Mouse (Mus musculus): ENCODE data around the gene Lpcat2. TPM values are rescaled to one million over a fixed set of nuclear protein-coding genes. Genes with fewer than 3 reads are reported as not detected.

Gene Lpcat2
- polyA plus RNA-seq, 1 experiment from 2014 or later, result 10.9 TPM

DNA sequence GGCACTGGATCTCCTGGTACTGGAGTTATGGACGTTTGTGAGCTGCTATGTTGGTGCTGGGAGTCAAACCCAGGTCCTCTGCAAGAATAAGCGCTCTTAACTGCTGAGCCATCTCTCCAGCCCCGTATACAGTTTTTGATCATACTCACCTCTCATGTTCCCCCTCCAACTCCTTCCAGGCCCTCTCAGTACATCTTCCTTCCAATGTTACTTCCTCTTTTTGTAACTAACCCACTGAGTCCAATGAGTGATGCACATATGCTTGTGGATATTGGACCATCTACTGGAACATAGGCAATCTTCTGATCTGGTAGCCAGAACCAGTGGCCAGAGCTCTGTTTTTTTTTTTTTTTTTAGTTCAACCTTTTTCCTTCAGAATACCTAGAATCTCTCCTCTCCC is 60.9 kb downstream of the Lpcat2 start:
- no peak for ATAC-seq
- H3K27me3 ChIP-seq (replicated peaks; ENCODE audit: control insufficient read depth, insufficient read depth, low read length), result no peaks in the 10 kb centered on the region
- H3K9ac ChIP-seq (ENCODE audit: low read depth, low read length), result no peak overlapping the region
- H3K9me3 ChIP-seq (ENCODE audit: control insufficient read depth, low read length), result no peaks in the 10 kb centered on the region
- H3K36me3 ChIP-seq (ENCODE audit: control insufficient read depth, insufficient read depth, low read length), result no peaks in the 10 kb centered on the region
- no peak overlapping the region for H3K27ac ChIP-seq (ENCODE audit: low read depth, low read length)
- 82% methylated on average over 3 of the region's 3 CpGs for WGBS
- H3K4me1 ChIP-seq (ENCODE audit: control insufficient read depth, insufficient read depth, low read depth, low read length), result no peaks in the 10 kb centered on the region
- H3K4me3 ChIP-seq (ENCODE audit: low read length), result no peak overlapping the region
- no peak overlapping the region for H3K4me2 ChIP-seq (ENCODE audit: low read length)

- no peak overlapping the region for H3K27ac ChIP-seq (ENCODE audit: low read depth, low read length)
- H3K4me1 ChIP-seq (ENCODE audit: control insufficient read depth, insufficient read depth, low read depth, low read length), result no peaks in the 10 kb centered on the region
- H3K9me3 ChIP-seq (ENCODE audit: control insufficient read depth, low read length), result no peaks in the 10 kb centered on the region
- no peak overlapping the region for H3K9ac ChIP-seq (ENCODE audit: low read depth, low read length)
- no peak for ATAC-seq
- no peak overlapping the region for H3K4me2 ChIP-seq (ENCODE audit: low read length)
- 75% methylated on average over 3 of the region's 3 CpGs for WGBS
- H3K4me3 ChIP-seq (ENCODE audit: low read length), result no peak overlapping the region
- H3K36me3 ChIP-seq (ENCODE audit: control insufficient read depth, insufficient read depth, low read length), result no peaks in the 10 kb centered on the region
- no peaks in the 10 kb centered on the region for H3K27me3 ChIP-seq (replicated peaks; ENCODE audit: control insufficient read depth, insufficient read depth, low read length)
These were observed 66.6 kb downstream of the Lpcat2 start for GRCm38 (mm10) chr8:92921768-92922167.

- H3K9me3 ChIP-seq (ENCODE audit: control insufficient read depth, low read length), result no peaks in the 10 kb centered on the region
- no peaks in the 10 kb centered on the region for H3K27me3 ChIP-seq (replicated peaks; ENCODE audit: control insufficient read depth, insufficient read depth, low read length)
- H3K4me1 ChIP-seq (ENCODE audit: control insufficient read depth, insufficient read depth, low read depth, low read length), result no peaks in the 10 kb centered on the region
- no peak overlapping the region for H3K4me3 ChIP-seq (ENCODE audit: low read length)
- ATAC-seq, result no peak
- H3K36me3 ChIP-seq (ENCODE audit: control insufficient read depth, insufficient read depth, low read length), result no peaks in the 10 kb centered on the region
- WGBS, result 69% methylated on average over 4 of the region's 4 CpGs
- no peak overlapping the region for H3K4me2 ChIP-seq (ENCODE audit: low read length)
- no peak overlapping the region for H3K9ac ChIP-seq (ENCODE audit: low read depth, low read length)
- H3K27ac ChIP-seq (ENCODE audit: low read depth, low read length), result no peak overlapping the region
These were observed 73.8 kb downstream of the Lpcat2 start for GRCm38 (mm10) chr8:92928986-92929385.

- ATAC-seq, result no peak
- Histone ChIP-seq H3K27me3 (replicated peaks; ENCODE audit: control insufficient read depth, insufficient read depth, low read length) (no peaks in the 10 kb centered on the region), H3K9ac (ENCODE audit: low read depth, low read length) (no peak overlapping the region), H3K4me3 (ENCODE audit: low read length) (no peak overlapping the region), H3K27ac (ENCODE audit: low read depth, low read length) (no peak overlapping the region), H3K9me3 (ENCODE audit: control insufficient read depth, low read length) (no peaks in the 10 kb centered on the region), H3K4me2 (ENCODE audit: low read length) (no peak overlapping the region), H3K4me1 (ENCODE audit: control insufficient read depth, insufficient read depth, low read depth, low read length) (no peaks in the 10 kb centered on the region), H3K36me3 (ENCODE audit: control insufficient read depth, insufficient read depth, low read length) (no peaks in the 10 kb centered on the region)
- 78% methylated on average over 4 of the region's 4 CpGs for WGBS
These were observed 82.9 kb downstream of the Lpcat2 start for GRCm38 (mm10) chr8:92938056-92938455.

- 79% methylated on average over 4 of the region's 4 CpGs for WGBS
- ATAC-seq, result no peak
- H3K36me3 ChIP-seq (ENCODE audit: control insufficient read depth, insufficient read depth, low read length), result no peaks in the 10 kb centered on the region
- no peaks in the 10 kb centered on the region for H3K4me1 ChIP-seq (ENCODE audit: control insufficient read depth, insufficient read depth, low read depth, low read length)
- H3K4me3 ChIP-seq (ENCODE audit: low read length), result no peak overlapping the region
- H3K4me2 ChIP-seq (ENCODE audit: low read length), result no peak overlapping the region
- H3K9ac ChIP-seq (ENCODE audit: low read depth, low read length), result no peak overlapping the region
- no peaks in the 10 kb centered on the region for H3K9me3 ChIP-seq (ENCODE audit: control insufficient read depth, low read length)
- H3K27me3 ChIP-seq (replicated peaks; ENCODE audit: control insufficient read depth, insufficient read depth, low read length), result no peaks in the 10 kb centered on the region
- no peak overlapping the region for H3K27ac ChIP-seq (ENCODE audit: low read depth, low read length)
These were observed 93.9 kb downstream of the Lpcat2 start for GRCm38 (mm10) chr8:92949071-92949470.

GRCm38 (mm10) chr8:92950639-92951371 is 95.7 kb downstream of the Lpcat2 start:
- Histone ChIP-seq H3K4me3 (ENCODE audit: low read length) (no peak overlapping the region), H3K9me3 (ENCODE audit: control insufficient read depth, low read length) (no peaks in the 10 kb centered on the region), H3K4me1 (ENCODE audit: control insufficient read depth, insufficient read depth, low read depth, low read length) (no peaks in the 10 kb centered on the region), H3K9ac (ENCODE audit: low read depth, low read length) (no peak overlapping the region), H3K27ac (ENCODE audit: low read depth, low read length) (no peak overlapping the region), H3K4me2 (ENCODE audit: low read length) (no peak overlapping the region), H3K27me3 (replicated peaks; ENCODE audit: control insufficient read depth, insufficient read depth, low read length) (no peaks in the 10 kb centered on the region), H3K36me3 (ENCODE audit: control insufficient read depth, insufficient read depth, low read length) (no peaks in the 10 kb centered on the region)
- no peak for ATAC-seq
- WGBS, result 78% methylated on average over 12 of the region's 12 CpGs

GRCm38 (mm10) chr8:92954044-92954443 is 98.9 kb downstream of the Lpcat2 start:
- 88% methylated on average over 5 of the region's 5 CpGs for WGBS
- Histone ChIP-seq H3K4me3 (ENCODE audit: low read length) (no peak overlapping the region), H3K4me2 (ENCODE audit: low read length) (no peak overlapping the region)

GRCm38 (mm10) chr8:92959779-92960178 is 104.6 kb downstream of the Lpcat2 start, which contains the start of gene Slc6a2:
Slc6a2 (plus strand) TSS chr8:92960079.
- Histone ChIP-seq H3K9ac (ENCODE audit: low read depth, low read length) (peak within 1 kb of the TSS; percentile 59), H3K36me3 (ENCODE audit: control insufficient read depth, insufficient read depth, low read length) (no peaks in the 10 kb centered on the region), H3K27me3 (replicated peaks; ENCODE audit: control insufficient read depth, insufficient read depth, low read length) (peaks cover 32% of the 10 kb centered on the region), H3K27ac (ENCODE audit: low read depth, low read length) (no peak within 1 kb of the TSS), H3K4me1 (ENCODE audit: control insufficient read depth, insufficient read depth, low read depth, low read length) (peaks cover 7% of the 10 kb centered on the region), H3K4me2 (ENCODE audit: low read length) (peak within 1 kb of the TSS; percentile 94), H3K4me3 (ENCODE audit: low read length) (peak within 1 kb of the TSS; percentile 49), H3K9me3 (ENCODE audit: control insufficient read depth, low read length) (no peaks in the 10 kb centered on the region)
- ATAC-seq, result no peak
- WGBS, result 77% methylated on average over 10 of the region's 10 CpGs

More at GRCm38 (mm10) chr8:92954044-92954443, 98.9 kb downstream of the Lpcat2 start:
- H3K27ac ChIP-seq (ENCODE audit: low read depth, low read length), result no peak overlapping the region
- no peaks in the 10 kb centered on the region for H3K9me3 ChIP-seq (ENCODE audit: control insufficient read depth, low read length)
- ATAC-seq, result no peak
- no peaks in the 10 kb centered on the region for H3K27me3 ChIP-seq (replicated peaks; ENCODE audit: control insufficient read depth, insufficient read depth, low read length)
- no peaks in the 10 kb centered on the region for H3K36me3 ChIP-seq (ENCODE audit: control insufficient read depth, insufficient read depth, low read length)
- no peak overlapping the region for H3K9ac ChIP-seq (ENCODE audit: low read depth, low read length)
- H3K4me1 ChIP-seq (ENCODE audit: control insufficient read depth, insufficient read depth, low read depth, low read length), result no peaks in the 10 kb centered on the region

GRCm38 (mm10) chr8:92960451-92960911 is 105.3 kb downstream of the Lpcat2 start:
- Histone ChIP-seq H3K4me3 (ENCODE audit: low read length) (peak overlapping the region; percentile 49), H3K4me2 (ENCODE audit: low read length) (peak overlapping the region; percentile 94), H3K9me3 (ENCODE audit: control insufficient read depth, low read length) (no peaks in the 10 kb centered on the region), H3K4me1 (ENCODE audit: control insufficient read depth, insufficient read depth, low read depth, low read length) (peaks cover 7% of the 10 kb centered on the region), H3K36me3 (ENCODE audit: control insufficient read depth, insufficient read depth, low read length) (no peaks in the 10 kb centered on the region), H3K27me3 (replicated peaks; ENCODE audit: control insufficient read depth, insufficient read depth, low read length) (peaks cover 32% of the 10 kb centered on the region), H3K9ac (ENCODE audit: low read depth, low read length) (peak overlapping the region; percentile 59), H3K27ac (ENCODE audit: low read depth, low read length) (no peak overlapping the region)
- WGBS, result under 1% methylated on average over 33 of the region's 42 CpGs
- no peak for ATAC-seq

Data from hindbrain, embryonic 16.5 days (tissue).